Mouse (Mus musculus) heart, embryonic 12.5 days (tissue): ENCODE measurements around the gene Pnmal1. TPM values are rescaled to one million over a fixed set of nuclear protein-coding genes. Genes with fewer than 3 reads are reported as not detected.

ENCODE experiments used
- ATAC-seq: fragments of 200-750 bp; cut with Nextera tagmentation; 2 replicates; pipeline ENCODE4 v1.8.0; 2017; ENCODE audit warnings: moderate TSS enrichment, moderate library complexity; ENCODE audit not compliant: insufficient number of reproducible peaks, low FRiP score
- H3K27ac ChIP-seq: fragments of 300-500 bp; sonication (generic); 2 replicates; pipeline ENCODE4 v1.5.1; 2016; ENCODE audit warnings: mild to moderate bottlenecking, moderate library complexity; ENCODE audit not compliant: poor library complexity, severe bottlenecking
- H3K27me3 ChIP-seq: fragments of 300-500 bp; sonication (generic); replicated peaks from 2 replicates; pipeline ENCODE4 v1.6.1; 2016; ENCODE audit warnings: mild to moderate bottlenecking, moderate library complexity
- H3K36me3 ChIP-seq: fragments of 300-500 bp; sonication (generic); 2 replicates; pipeline ENCODE4 v1.6.1; 2016; ENCODE audit warnings: mild to moderate bottlenecking, moderate library complexity
- H3K4me1 ChIP-seq: fragments of 300-500 bp; sonication (generic); replicated peaks from 2 replicates; pipeline ENCODE4 v1.6.1; 2016; ENCODE audit warnings: mild to moderate bottlenecking
- H3K4me2 ChIP-seq: fragments of 300-500 bp; sonication (generic); 2 replicates; pipeline ENCODE4 v1.6.1; 2016; ENCODE audit warnings: mild to moderate bottlenecking, moderate library complexity
- H3K4me3 ChIP-seq: fragments of 300-500 bp; sonication (generic); 2 replicates; pipeline ENCODE4 v1.5.1; 2016; ENCODE audit warnings: mild to moderate bottlenecking
- H3K9ac ChIP-seq: fragments of 300-500 bp; sonication (generic); 2 replicates; pipeline ENCODE4 v1.6.1; 2016; ENCODE audit warnings: mild to moderate bottlenecking, moderate library complexity
- H3K9me3 ChIP-seq: fragments of 300-500 bp; sonication (generic); replicated peaks from 2 replicates; pipeline ENCODE4 v1.6.1; 2016; ENCODE audit warnings: mild to moderate bottlenecking, moderate library complexity
- WGBS: fragments of 180-500 bp; shearing (Covaris S2); methylation state at CpG from one replicate; pipeline ENCODE4 v1.1.7; 2016; 5-methylcytosine and 5-hydroxymethylcytosine counted together
- polyA plus RNA-seq: library from polyadenylated mRNA; unstranded; fragments of >200 nt; fragmentation: Nextera tagmentation; extraction: Ambion mirVana; gene quantifications from 2 replicates; pipeline ENCODE4 v1.2.1, GENCODE M21; 2016

Gene Pnmal1
- polyA plus RNA-seq = 0.14 and 0.28 TPM in 2 replicates

DNA sequence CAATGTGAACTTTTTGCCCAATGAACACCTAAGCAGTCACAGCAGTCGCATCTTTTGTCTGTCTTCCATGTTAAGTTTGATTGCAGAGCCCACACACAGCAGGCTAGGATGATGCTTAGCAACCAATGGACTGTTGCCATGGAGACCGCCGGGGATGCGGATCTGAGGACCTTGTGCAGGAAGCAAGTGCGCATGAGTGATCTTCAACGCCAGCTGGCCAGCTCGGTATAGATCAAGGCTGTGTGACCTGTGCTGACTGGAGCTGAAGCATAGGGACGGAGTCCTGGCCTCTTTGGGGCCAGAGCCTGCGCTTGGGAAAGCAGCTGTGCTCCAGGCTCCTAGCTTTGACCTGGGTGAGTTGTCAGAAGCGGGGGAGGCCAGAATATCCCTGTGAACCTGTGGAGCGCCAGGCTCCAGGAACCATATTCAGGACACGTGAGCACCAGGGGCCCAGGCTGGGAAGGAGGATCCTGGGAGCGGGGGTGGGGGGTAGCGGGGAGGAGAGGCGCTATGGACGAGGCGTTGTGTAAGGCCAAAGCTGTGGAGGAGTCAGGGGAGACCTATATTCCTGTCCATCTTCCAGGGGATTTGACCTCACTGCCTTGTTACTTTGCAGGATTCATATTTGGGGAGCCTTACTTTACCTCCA lies at the start of gene Pnmal1:
Pnmal1 (plus strand) TSS at position 141 of the 649 bp plus-strand sequence.
- Histone ChIP-seq H3K4me3 (no peak within 1 kb of the TSS), H3K27me3 (peaks cover 29% of the 10 kb centered on the region), H3K4me2 (peak within 1 kb of the TSS; percentile 8; the same call in 1 of the 2 replicates), H3K9me3 (no peaks in the 10 kb centered on the region), H3K4me1 (0 out of 2 replicates have a peak, but pooled peaks cover 5% of the 10 kb centered on the region), H3K36me3 (no peaks in the 10 kb centered on the region), H3K9ac (no peak within 1 kb of the TSS), H3K27ac (no peak within 1 kb of the TSS)
- no peak; the same call in 1 of the 2 replicates for ATAC-seq
- WGBS = 24% methylated on average over 17 of the region's 17 CpGs

DNA sequence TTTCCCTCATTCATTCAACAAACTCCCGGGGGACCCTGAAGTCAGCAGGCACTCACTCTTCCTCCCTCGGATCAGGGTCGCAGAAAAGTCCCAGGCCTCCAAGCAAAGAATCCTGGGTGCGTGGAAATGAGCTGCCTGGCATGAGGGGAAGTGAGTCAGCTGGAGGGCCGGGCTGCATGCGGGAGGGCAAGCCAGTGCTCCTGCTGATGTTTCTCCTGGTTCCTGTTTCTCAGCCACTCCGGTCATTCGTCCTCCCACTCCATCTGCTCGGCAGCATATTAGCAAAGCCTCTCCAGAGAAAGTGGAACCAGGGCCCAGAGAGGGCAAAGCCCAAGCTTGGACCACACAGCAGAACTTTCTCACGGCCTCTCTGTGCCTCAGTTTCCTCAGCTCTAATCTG lies 49.6 kb upstream of the Pnmal1 start:
- Histone ChIP-seq H3K27me3 (peaks cover 39% of the 10 kb centered on the region), H3K9ac (no peak overlapping the region), H3K9me3 (no peaks in the 10 kb centered on the region), H3K4me3 (no peak overlapping the region), H3K4me1 (peaks cover 44% of the 10 kb centered on the region), H3K36me3 (peaks cover 12% of the 10 kb centered on the region), H3K4me2 (no peak overlapping the region), H3K27ac (no peak overlapping the region)
- ATAC-seq = no peak
- WGBS = 34% methylated on average over 10 of the region's 10 CpGs

DNA sequence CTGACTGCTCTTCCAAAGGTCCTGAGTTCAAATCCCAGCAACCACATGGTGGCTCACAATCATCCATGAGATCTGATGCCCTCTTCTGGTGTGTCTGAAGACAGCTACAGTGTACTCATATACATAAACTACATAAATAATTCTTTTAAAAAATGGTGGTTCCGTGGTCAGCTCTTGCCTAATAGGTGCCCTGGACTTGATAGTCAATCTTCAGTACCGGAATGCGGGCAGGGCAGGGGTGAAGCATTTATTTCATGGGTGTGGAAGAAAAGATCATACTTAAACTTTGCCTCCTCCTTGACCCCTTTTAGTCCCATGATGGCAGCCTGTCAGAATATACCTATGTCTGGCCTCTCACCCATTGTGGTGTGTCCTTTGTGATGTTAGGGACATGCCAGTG lies 47.6 kb upstream of the Pnmal1 start:
- 93% methylated on average over 3 of the region's 3 CpGs for WGBS
- no peak overlapping the region for H3K4me2 ChIP-seq

DNA sequence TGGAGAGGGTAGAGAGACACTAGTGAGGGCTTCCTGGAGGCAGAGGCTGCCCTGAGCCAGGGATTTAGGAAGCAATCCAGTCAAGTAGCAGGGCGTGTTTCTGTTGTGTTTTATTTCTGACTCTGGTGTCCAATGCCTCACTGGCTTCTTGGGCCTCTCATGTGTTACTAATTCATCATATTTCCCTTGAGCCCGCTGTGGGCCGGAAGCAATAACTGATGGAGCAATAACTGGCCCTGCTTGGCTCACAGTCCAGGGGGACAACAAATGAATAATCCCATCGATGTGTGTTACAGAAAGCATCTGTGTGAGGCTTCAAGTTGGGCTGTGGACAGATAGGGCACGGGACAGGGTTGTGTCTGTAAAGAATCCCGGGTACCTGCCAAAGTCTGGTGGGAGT lies 47.1 kb upstream of the Pnmal1 start:
- no peak overlapping the region for H3K4me2 ChIP-seq
- H3K4me1 ChIP-seq = peaks cover 39% of the 10 kb centered on the region
- H3K27ac ChIP-seq = no peak overlapping the region
- H3K9me3 ChIP-seq = no peaks in the 10 kb centered on the region
- H3K27me3 ChIP-seq = peaks cover 30% of the 10 kb centered on the region
- peaks cover 35% of the 10 kb centered on the region for H3K36me3 ChIP-seq
- H3K9ac ChIP-seq = no peak overlapping the region
- WGBS = 83% methylated on average over 6 of the region's 6 CpGs
- H3K4me3 ChIP-seq = no peak overlapping the region
- ATAC-seq = no peak

More for the DNA sequence above, 47.6 kb upstream of the Pnmal1 start:
- Histone ChIP-seq H3K9ac (no peak overlapping the region), H3K27me3 (peaks cover 35% of the 10 kb centered on the region), H3K27ac (no peak overlapping the region), H3K4me1 (peaks cover 40% of the 10 kb centered on the region), H3K4me3 (no peak overlapping the region), H3K36me3 (peaks cover 30% of the 10 kb centered on the region), H3K9me3 (no peaks in the 10 kb centered on the region)
- ATAC-seq = no peak

DNA sequence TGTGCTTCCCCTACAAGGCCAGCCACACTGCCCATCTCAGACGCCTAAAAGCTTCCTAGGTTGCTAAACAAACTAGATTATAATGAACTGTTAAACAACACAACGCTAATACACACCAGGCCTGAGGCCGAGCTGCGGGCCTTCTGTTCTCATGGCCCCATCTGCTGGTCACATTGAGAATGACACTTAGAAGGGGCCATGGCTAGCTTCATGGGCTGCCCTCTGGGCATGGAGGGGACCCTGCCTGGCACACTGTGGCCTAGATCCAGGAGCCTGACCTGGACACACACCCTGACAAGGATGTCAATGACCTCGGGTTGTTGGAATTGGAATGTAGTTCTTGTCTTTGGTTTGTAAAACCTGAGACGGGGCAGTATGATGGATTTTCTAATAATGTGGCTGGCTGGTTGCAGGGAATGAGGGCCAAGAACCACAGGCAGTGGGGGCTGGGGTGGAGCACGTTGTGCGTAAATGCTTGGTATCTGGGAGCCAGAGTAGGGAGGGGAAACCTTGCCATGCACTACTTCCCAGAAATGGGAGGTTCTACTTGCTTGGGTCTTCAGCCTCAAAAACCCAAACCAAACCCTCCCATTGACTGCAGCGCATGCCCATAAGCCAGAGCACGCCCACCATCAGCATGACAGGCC lies 45.5 kb upstream of the Pnmal1 start:
- Histone ChIP-seq H3K4me3 (no peak overlapping the region), H3K9ac (no peak overlapping the region), H3K4me1 (peaks cover 23% of the 10 kb centered on the region), H3K27ac (no peak overlapping the region), H3K4me2 (no peak overlapping the region), H3K9me3 (no peaks in the 10 kb centered on the region), H3K36me3 (peaks cover 51% of the 10 kb centered on the region), H3K27me3 (peaks cover 29% of the 10 kb centered on the region)
- WGBS = 36% methylated on average over 10 of the region's 10 CpGs
- peak; percentile 59; the same call in 1 of the 2 replicates for ATAC-seq

DNA sequence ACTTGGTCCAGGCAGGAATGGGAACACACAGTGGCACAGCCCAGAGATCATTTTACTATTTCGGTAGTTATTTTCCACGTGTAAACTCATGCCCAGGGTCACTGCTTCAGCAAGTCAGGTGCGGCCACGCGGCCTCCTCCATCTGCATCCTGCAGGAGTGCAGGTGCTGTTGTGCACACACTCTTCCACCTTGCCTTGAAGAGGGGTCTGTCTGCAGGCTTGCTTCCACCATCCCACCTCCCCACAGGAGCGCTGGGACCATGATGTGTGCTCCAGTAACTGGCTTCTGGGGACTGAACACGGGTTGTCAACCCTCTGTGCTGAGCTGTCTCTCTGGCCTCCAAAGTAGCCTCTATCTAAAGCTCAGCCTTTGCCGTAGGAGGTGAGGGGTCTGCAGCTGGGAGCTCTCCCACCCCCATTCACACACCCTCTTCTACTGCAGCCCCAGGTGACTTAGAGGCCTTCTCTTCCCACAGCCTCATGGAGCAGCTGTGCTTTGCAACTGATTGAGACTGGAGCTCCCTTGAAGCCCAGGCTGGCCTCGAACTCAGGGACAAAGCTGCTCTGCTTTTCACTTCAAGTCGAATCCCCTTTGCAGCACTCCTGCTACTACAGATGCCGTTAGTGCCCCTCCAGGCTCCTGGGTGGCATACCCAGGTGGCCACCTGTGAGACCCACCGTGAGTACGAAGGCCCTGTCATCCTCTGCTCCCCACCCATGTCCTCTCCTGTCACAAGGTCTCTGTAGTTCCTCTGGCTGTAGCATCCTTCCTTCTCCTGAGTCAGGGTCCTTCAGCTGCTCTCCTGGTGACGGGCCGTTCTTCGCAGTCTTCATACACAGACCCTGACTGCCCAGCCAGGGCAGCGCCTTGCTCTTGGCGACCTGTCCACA lies 44.8 kb upstream of the Pnmal1 start:
- Histone ChIP-seq H3K4me3 (no peak overlapping the region), H3K4me2 (no peak overlapping the region), H3K9me3 (no peaks in the 10 kb centered on the region), H3K27me3 (peaks cover 24% of the 10 kb centered on the region), H3K27ac (no peak overlapping the region), H3K9ac (no peak overlapping the region), H3K4me1 (peaks cover 24% of the 10 kb centered on the region), H3K36me3 (peaks cover 58% of the 10 kb centered on the region)
- no peak for ATAC-seq
- WGBS = 82% methylated on average over 18 of the region's 18 CpGs

DNA sequence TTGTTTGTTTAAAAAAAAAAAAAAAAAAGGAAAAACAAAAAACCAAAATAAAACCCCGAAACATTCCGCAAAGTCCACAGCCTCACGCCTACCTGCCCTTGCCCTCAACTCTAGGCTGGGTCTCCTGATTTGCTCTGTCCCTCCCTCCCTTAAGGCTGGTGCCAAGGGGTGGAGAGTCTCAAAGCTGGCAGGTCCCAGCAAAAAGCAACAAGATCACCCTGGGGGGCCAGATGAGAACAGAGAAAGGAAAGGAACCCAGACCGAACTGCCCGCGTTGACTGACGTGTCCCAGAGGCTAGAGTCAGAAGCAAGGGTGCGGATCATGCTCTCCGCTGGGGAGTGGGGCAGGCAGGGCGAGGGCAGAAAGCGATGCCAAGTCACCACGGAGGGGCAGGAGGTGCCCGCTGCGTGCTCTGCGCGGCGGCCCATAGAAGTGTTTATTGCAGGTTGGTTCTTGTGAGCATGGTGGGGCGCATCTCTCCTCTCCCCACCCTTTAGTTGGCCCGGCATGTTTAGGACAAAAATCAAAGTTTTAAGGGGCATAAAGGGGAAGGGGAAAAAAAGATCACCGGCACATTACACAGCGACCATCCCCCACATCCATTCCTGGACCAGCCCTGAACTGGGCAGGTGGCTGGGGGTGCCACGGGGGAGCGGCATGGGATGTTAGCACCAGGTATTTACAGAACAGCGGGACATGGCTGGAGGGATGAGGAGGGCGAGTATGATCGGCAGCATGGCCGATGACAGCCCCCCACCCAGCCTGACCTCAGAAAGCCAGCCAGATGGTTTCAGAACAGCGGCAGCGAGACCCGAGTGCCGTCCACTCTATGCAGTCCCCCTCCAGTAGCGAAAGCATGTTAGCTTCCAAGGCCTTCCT lies 43.8 kb upstream of the Pnmal1 start:
- ATAC-seq = no peak
- no peak overlapping the region for H3K4me3 ChIP-seq
- H3K4me2 ChIP-seq = no peak overlapping the region
- H3K9me3 ChIP-seq = no peaks in the 10 kb centered on the region
- H3K27me3 ChIP-seq = peaks cover 20% of the 10 kb centered on the region; the same call in 1 of the 2 replicates
- peaks cover 32% of the 10 kb centered on the region for H3K4me1 ChIP-seq
- peaks cover 59% of the 10 kb centered on the region for H3K36me3 ChIP-seq
- no peak overlapping the region for H3K9ac ChIP-seq
- no peak overlapping the region for H3K27ac ChIP-seq
- WGBS = 88% methylated on average over 32 of the region's 32 CpGs

DNA sequence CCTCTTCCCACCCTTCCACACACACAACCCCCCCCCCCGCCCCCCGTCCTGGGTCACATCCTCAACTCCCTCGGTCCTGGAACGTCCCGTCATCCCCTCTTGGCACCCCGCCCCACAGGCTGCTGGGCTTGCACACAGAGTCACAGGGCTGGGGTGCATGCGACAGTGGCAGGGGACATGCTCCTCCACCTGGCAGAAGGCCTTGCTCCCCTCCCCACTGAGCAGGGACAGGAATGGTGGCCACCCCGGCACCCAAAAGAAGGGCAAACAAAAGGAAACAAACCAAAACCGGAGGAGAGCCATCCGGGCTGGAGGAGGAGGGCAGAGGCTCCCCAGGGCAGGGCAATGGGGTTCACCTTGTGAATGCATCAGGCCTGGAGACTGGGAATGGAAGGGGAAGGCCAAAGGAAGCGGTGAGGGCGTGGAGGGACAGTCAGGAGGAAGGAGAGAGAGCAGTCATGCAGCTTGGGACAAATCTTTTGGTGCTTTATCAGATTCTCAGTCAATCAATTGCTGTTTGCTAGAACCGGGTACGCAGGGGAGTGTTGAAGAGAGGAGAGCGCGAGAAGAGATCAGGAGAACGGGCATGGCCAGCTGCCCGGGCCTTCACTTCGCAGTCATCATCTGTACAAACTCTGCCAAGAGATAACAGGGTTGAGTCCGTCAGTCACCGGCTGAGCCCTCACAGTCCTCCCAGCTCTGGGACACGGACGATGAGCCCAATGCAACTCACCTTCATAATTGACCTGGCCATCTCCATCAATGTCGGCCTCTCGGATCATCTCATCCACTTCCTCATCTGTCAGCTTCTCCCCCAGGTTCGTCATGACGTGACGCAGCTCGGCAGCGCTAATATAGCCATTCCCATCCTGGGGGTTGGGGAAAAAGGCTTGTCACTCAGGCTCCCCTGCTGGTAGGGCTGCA lies 42.9 kb upstream of the Pnmal1 start:
- no peak overlapping the region for H3K4me2 ChIP-seq
- H3K4me3 ChIP-seq = no peak overlapping the region
- 0 out of 2 replicates have a peak overlapping the region, but pooled peaks have one; percentile 32 for H3K9ac ChIP-seq
- H3K27ac ChIP-seq = no peak overlapping the region
- WGBS = 62% methylated on average over 30 of the region's 30 CpGs
- peaks cover 12% of the 10 kb centered on the region; the same call in 1 of the 2 replicates for H3K27me3 ChIP-seq
- H3K9me3 ChIP-seq = no peaks in the 10 kb centered on the region
- H3K36me3 ChIP-seq = peaks cover 65% of the 10 kb centered on the region
- no peak for ATAC-seq
- peaks cover 41% of the 10 kb centered on the region for H3K4me1 ChIP-seq

DNA sequence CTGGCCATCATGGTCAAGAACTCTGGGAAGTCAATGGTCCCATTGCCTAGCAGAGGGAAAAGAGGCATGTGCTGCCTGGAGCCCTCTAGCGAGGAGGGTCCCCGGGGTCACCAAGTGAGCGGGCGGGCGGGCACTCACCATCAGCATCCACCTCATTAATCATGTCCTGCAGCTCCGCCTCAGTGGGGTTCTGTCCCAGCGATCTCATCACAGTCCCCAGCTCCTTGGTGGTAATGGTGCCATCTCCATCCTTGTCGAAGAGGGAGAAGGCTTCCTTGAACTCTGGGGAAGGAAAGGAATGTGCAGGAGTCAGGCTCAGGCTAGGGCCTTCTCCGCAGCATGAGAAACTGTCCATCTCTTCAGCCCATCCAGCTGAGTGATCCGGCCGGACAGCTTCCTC lies 42.0 kb upstream of the Pnmal1 start:
- Histone ChIP-seq H3K36me3 (peaks cover 65% of the 10 kb centered on the region), H3K9ac (no peak overlapping the region), H3K27ac (no peak overlapping the region), H3K4me1 (peaks cover 49% of the 10 kb centered on the region), H3K9me3 (no peaks in the 10 kb centered on the region), H3K27me3 (peaks cover 6% of the 10 kb centered on the region; the same call in 1 of the 2 replicates), H3K4me2 (no peak overlapping the region), H3K4me3 (no peak overlapping the region)
- no peak for ATAC-seq
- WGBS = 79% methylated on average over 11 of the region's 11 CpGs
